Mouse (Mus musculus): ENCODE results near the gene Rtf1.

DNA sequence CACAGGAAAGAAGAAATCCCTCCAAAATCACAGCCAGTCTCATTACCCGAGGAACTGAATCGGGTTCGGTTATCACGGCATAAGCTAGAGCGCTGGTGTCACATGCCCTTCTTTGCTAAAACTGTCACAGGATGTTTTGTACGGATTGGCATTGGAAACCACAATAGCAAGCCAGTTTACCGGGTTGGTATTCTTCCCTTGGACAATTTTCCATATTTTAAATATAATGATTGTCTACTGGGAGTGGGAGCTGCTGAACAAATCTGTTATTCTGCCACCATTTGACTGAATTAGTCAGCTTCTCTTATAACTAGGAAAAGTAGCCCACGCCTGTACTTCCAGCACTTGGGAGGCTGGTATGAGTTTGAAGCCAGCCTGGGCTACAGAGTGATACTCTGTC lies 46.2 kb downstream of the Rtf1 start:
- TF ChIP-seq CTCF (IDR thresholded peaks at IDR 0.05) = no peak
- TF ChIP-seq EP300 (IDR thresholded peaks at IDR 0.05) = no peak
